Mouse (Mus musculus) lung, adult 2 months (tissue): ENCODE data around the gene Trpm8.

Experiments used
- CTCF ChIP-seq: fragments of 200-500 bp; IDR thresholded peaks from 2 replicates; pipeline ENCODE4 v1.5.1; 2011; ENCODE audit warnings: mild to moderate bottlenecking, low read length, control low read depth; ENCODE audit not compliant: insufficient read depth
- POLR2A ChIP-seq: fragments of 200-500 bp; IDR thresholded peaks from 2 replicates; pipeline ENCODE4 v1.6.1; 2011; ENCODE audit warnings: low read depth, mild to moderate bottlenecking, control low read depth, low read length, borderline replicate concordance; ENCODE audit errors: extremely low read depth

- TF ChIP-seq CTCF (no peak), POLR2A (no peak)
Observed at GRCm38 (mm10) chr1:88237311-88237710, 40.1 kb upstream of the Trpm8 start.
